Mouse (Mus musculus): Measurements from ENCODE around the gene Il12rb2.

Gene Il12rb2

GRCm38 (mm10) chr6:67375982-67376391, at the start of gene Il12rb2:
TSS of gene Il12rb2 (minus strand) at chr6:67376188.
- DNase-seq (ENCODE audit: low read depth) = no peak

- no peak for DNase-seq (ENCODE audit: low read depth)
Observed at GRCm38 (mm10) chr6:67421761-67422160, 45.8 kb upstream of the Il12rb2 start.

- no peak for DNase-seq (ENCODE audit: low read depth)
Observed at GRCm38 (mm10) chr6:67416557-67416956, 40.6 kb upstream of the Il12rb2 start.

GRCm38 (mm10) chr6:67415276-67415675, 39.3 kb upstream of the Il12rb2 start:
- DNase-seq (ENCODE audit: low read depth) = no peak

- DNase-seq (ENCODE audit: low read depth) = no peak
Observed at GRCm38 (mm10) chr6:67413378-67413777, 37.4 kb upstream of the Il12rb2 start.

GRCm38 (mm10) chr6:67405281-67405682, 29.3 kb upstream of the Il12rb2 start:
- DNase-seq (ENCODE audit: low read depth) = no peak

GRCm38 (mm10) chr6:67399551-67399950, 23.6 kb upstream of the Il12rb2 start:
- DNase-seq (ENCODE audit: low read depth) = no peak

GRCm38 (mm10) chr6:67365785-67366184, 10.2 kb downstream of the Il12rb2 start:
- no peak for DNase-seq (ENCODE audit: low read depth)

GRCm38 (mm10) chr6:67348065-67348464, 27.9 kb downstream of the Il12rb2 start:
- no peak for DNase-seq (ENCODE audit: low read depth)

GRCm38 (mm10) chr6:67339494-67339893, 36.5 kb downstream of the Il12rb2 start:
- no peak for DNase-seq (ENCODE audit: low read depth)

- no peak for DNase-seq (ENCODE audit: low read depth)
Observed at GRCm38 (mm10) chr6:67337943-67338342, 38.0 kb downstream of the Il12rb2 start.

- no peak for DNase-seq (ENCODE audit: low read depth)
Observed at GRCm38 (mm10) chr6:67323788-67324187, 52.2 kb downstream of the Il12rb2 start.

GRCm38 (mm10) chr6:67318451-67318850, 57.5 kb downstream of the Il12rb2 start:
- no peak for DNase-seq (ENCODE audit: low read depth)

GRCm38 (mm10) chr6:67317827-67318338, 58.1 kb downstream of the Il12rb2 start:
- DNase-seq (ENCODE audit: low read depth) = no peak

- no peak for DNase-seq (ENCODE audit: low read depth)
Observed at GRCm38 (mm10) chr6:67317068-67317467, 58.9 kb downstream of the Il12rb2 start.

GRCm38 (mm10) chr6:67314697-67315096, 61.3 kb downstream of the Il12rb2 start:
- no peak for DNase-seq (ENCODE audit: low read depth)

- no peak for DNase-seq (ENCODE audit: low read depth)
Observed at GRCm38 (mm10) chr6:67309752-67310151, 66.2 kb downstream of the Il12rb2 start.

GRCm38 (mm10) chr6:67308994-67309393, 67.0 kb downstream of the Il12rb2 start:
- DNase-seq (ENCODE audit: low read depth) = no peak

- no peak for DNase-seq (ENCODE audit: low read depth)
Observed at GRCm38 (mm10) chr6:67303210-67303609, 72.8 kb downstream of the Il12rb2 start.

GRCm38 (mm10) chr6:67302471-67302870, 73.5 kb downstream of the Il12rb2 start:
- DNase-seq (ENCODE audit: low read depth) = no peak

GRCm38 (mm10) chr6:67301230-67301629, 74.8 kb downstream of the Il12rb2 start:
- no peak for DNase-seq (ENCODE audit: low read depth)

- no peak for DNase-seq (ENCODE audit: low read depth)
Observed at GRCm38 (mm10) chr6:67300710-67301163, 75.3 kb downstream of the Il12rb2 start.

GRCm38 (mm10) chr6:67300300-67300699, 75.7 kb downstream of the Il12rb2 start:
- no peak for DNase-seq (ENCODE audit: low read depth)

GRCm38 (mm10) chr6:67298742-67299141, 77.2 kb downstream of the Il12rb2 start:
- no peak for DNase-seq (ENCODE audit: low read depth)

- DNase-seq (ENCODE audit: low read depth) = no peak
Observed at GRCm38 (mm10) chr6:67296126-67296525, 79.9 kb downstream of the Il12rb2 start.

Data from fibroblast of lung, adult 2 months (primary cell).